Mouse (Mus musculus) limb, embryonic 14.5 days (tissue): ENCODE data around the gene Pigs. TPM values are rescaled to one million over a fixed set of nuclear protein-coding genes. Genes with fewer than 3 reads are reported as not detected.

ENCODE experiments used
- ATAC-seq: fragments of 200-750 bp; cut with Nextera tagmentation; 2 replicates; pipeline ENCODE4 v1.8.0; 2017; ENCODE audit warnings: low read depth, moderate number of reproducible peaks, moderate TSS enrichment; ENCODE audit not compliant: low FRiP score
- DNase-seq: peaks from one replicate; pipeline ENCODE4 v3.0.0-alpha.2; 2015; ENCODE audit warnings: low spot score
- H3K27ac ChIP-seq: fragments of 300-500 bp; sonication (generic); replicated peaks from 2 replicates; pipeline ENCODE4 v1.5.1; 2014; ENCODE audit warnings: low read depth, mild to moderate bottlenecking, low read length, moderate library complexity, mixed read lengths
- H3K27me3 ChIP-seq: fragments of 300-500 bp; sonication (generic); 2 replicates; pipeline ENCODE4 v1.6.1; 2014; ENCODE audit warnings: low read length, mixed read lengths; ENCODE audit not compliant: control insufficient read depth, insufficient read depth
- H3K36me3 ChIP-seq: fragments of 300-500 bp; sonication (generic); 2 replicates; pipeline ENCODE4 v1.6.1; 2014; ENCODE audit warnings: mild to moderate bottlenecking, low read length, moderate library complexity, mixed read lengths; ENCODE audit not compliant: control insufficient read depth, insufficient read depth
- H3K4me1 ChIP-seq: fragments of 300-500 bp; sonication (generic); 2 replicates; pipeline ENCODE4 v1.6.1; 2014; ENCODE audit warnings: antibody characterized with exemption, low read length, mixed read lengths; ENCODE audit not compliant: control insufficient read depth, insufficient read depth
- H3K4me2 ChIP-seq: fragments of 300-500 bp; sonication (generic); replicated peaks from 2 replicates; pipeline ENCODE4 v1.6.1; 2014; ENCODE audit warnings: low read depth, mild to moderate bottlenecking, low read length, moderate library complexity; ENCODE audit not compliant: severe bottlenecking
- H3K4me3 ChIP-seq: fragments of 300-500 bp; sonication (generic); replicated peaks from 2 replicates; pipeline ENCODE4 v1.5.1; 2014; ENCODE audit warnings: low read length
- H3K9ac ChIP-seq: fragments of 300-500 bp; sonication (generic); 2 replicates; pipeline ENCODE4 v1.6.1; 2014; ENCODE audit warnings: mild to moderate bottlenecking, low read depth, low read length, moderate library complexity; ENCODE audit not compliant: severe bottlenecking
- H3K9me3 ChIP-seq: fragments of 300-500 bp; sonication (generic); 2 replicates; pipeline ENCODE4 v1.6.1; 2016; ENCODE audit warnings: low read length; ENCODE audit not compliant: control insufficient read depth
- POLR2A ChIP-seq: fragments of 200-500 bp; IDR thresholded peaks from 2 replicates; pipeline ENCODE4 v1.8.0; 2012; ENCODE audit warnings: inconsistent platforms, mild to moderate bottlenecking, moderate library complexity, borderline replicate concordance; ENCODE audit not compliant: insufficient read depth, insufficient read length; ENCODE audit errors: extremely low read depth
- WGBS: fragments of 180-500 bp; shearing (Covaris S2); extraction: QIAGEN DNeasy Blood & Tissue Kit; methylation state at CpG from one replicate; pipeline ENCODE4 v1.1.7; 2014; 5-methylcytosine and 5-hydroxymethylcytosine counted together
- polyA plus RNA-seq, 2 experiments: library from polyadenylated mRNA; depleted of rRNA in 1 of 2; stranded (reverse) in 1 of 2; unstranded in 1 of 2; fragments of >200 nt; fragmentation: Nextera tagmentation in 1 of 2; extraction: Ambion mirVana in 1 of 2; gene quantifications; 2 replicates each; pipeline versions ENCODE4 v1.2.1 to v1.2.3; 2012 to 2014

The Pigs gene
- polyA plus RNA-seq, 2 experiments = 79.7 to 95.5 TPM

- 9% methylated on average over 13 of the region's 13 CpGs for WGBS
Measured at GRCm38 (mm10) chr11:78360125-78360788, 32.0 kb downstream of the Pigs start.

GRCm38 (mm10) chr11:78360789-78361131 lies 32.5 kb downstream of the Pigs start:
- Histone ChIP-seq H3K27ac (no peak overlapping the region), H3K4me1 (peaks cover 12% of the 10 kb centered on the region), H3K4me2 (no peak overlapping the region), H3K27me3 (no peaks in the 10 kb centered on the region), H3K9me3 (no peaks in the 10 kb centered on the region), H3K9ac (no peak overlapping the region), H3K36me3 (no peaks in the 10 kb centered on the region), H3K4me3 (no peak overlapping the region)
- DNase-seq = no peak
- 51% methylated on average over 2 of the region's 2 CpGs for WGBS
- ATAC-seq = no peak
- TF ChIP-seq POLR2A = no peak

More at GRCm38 (mm10) chr11:78360125-78360788, 32.0 kb downstream of the Pigs start:
- no peak overlapping the region; the same call in 1 of the 2 replicates for H3K9ac ChIP-seq
- H3K4me2 ChIP-seq = peak overlapping the region; percentile 36
- no peak overlapping the region for H3K27ac ChIP-seq
- no peaks in the 10 kb centered on the region for H3K36me3 ChIP-seq
- peak; percentile 60; the same call in 1 of the 2 replicates for ATAC-seq
- peak overlapping the region; percentile 23 for H3K4me3 ChIP-seq
- TF ChIP-seq POLR2A = no peak
- H3K4me1 ChIP-seq = peaks cover 12% of the 10 kb centered on the region
- H3K9me3 ChIP-seq = no peaks in the 10 kb centered on the region
- DNase-seq = peak; percentile 83
- H3K27me3 ChIP-seq = no peaks in the 10 kb centered on the region

GRCm38 (mm10) chr11:78363309-78364007 lies 35.2 kb downstream of the Pigs start:
- H3K27me3 ChIP-seq = no peaks in the 10 kb centered on the region
- H3K9me3 ChIP-seq = no peaks in the 10 kb centered on the region
- DNase-seq = no peak
- H3K27ac ChIP-seq = no peak overlapping the region
- H3K4me1 ChIP-seq = peaks cover 12% of the 10 kb centered on the region
- no peak overlapping the region for H3K9ac ChIP-seq
- H3K36me3 ChIP-seq = no peaks in the 10 kb centered on the region
- no peak for TF ChIP-seq POLR2A
- no peak overlapping the region for H3K4me3 ChIP-seq
- WGBS = 53% methylated on average over 13 of the region's 13 CpGs
- no peak for ATAC-seq
- H3K4me2 ChIP-seq = no peak overlapping the region

- DNase-seq (no peak), ATAC-seq (no peak)
- Histone ChIP-seq H3K27me3 (no peaks in the 10 kb centered on the region), H3K4me2 (no peak overlapping the region), H3K27ac (no peak overlapping the region), H3K36me3 (no peaks in the 10 kb centered on the region), H3K4me3 (no peak overlapping the region), H3K9ac (no peak overlapping the region), H3K9me3 (no peaks in the 10 kb centered on the region), H3K4me1 (peaks cover 12% of the 10 kb centered on the region)
- no peak for TF ChIP-seq POLR2A
- 30% methylated on average over 8 of the region's 8 CpGs for WGBS
Measured at GRCm38 (mm10) chr11:78364103-78364502, 35.9 kb downstream of the Pigs start.

GRCm38 (mm10) chr11:78367456-78368225 lies 39.4 kb downstream of the Pigs start:
- TF ChIP-seq POLR2A = no peak
- Histone ChIP-seq H3K4me1 (peaks cover 12% of the 10 kb centered on the region), H3K4me3 (no peak overlapping the region), H3K9me3 (no peaks in the 10 kb centered on the region), H3K9ac (0 out of 2 replicates have a peak overlapping the region, but pooled peaks have one; percentile 7), H3K27me3 (no peaks in the 10 kb centered on the region), H3K27ac (no peak overlapping the region), H3K36me3 (no peaks in the 10 kb centered on the region), H3K4me2 (no peak overlapping the region)
- DNase-seq (no peak), ATAC-seq (no peak)
- 77% methylated on average over 15 of the region's 15 CpGs for WGBS
